Mouse (Mus musculus): ENCODE data around the gene Ctbs. TPM values are rescaled to one million over a fixed set of nuclear protein-coding genes. Genes with fewer than 3 reads are reported as not detected.
A peak's percentile ranks its signal among the peaks of the same experiment; 100 is the strongest.

Ctbs gene
- 5.7 and 6.4 TPM in 2 replicates for polyA plus RNA-seq (2015; fragmentation: Nextera tagmentation; extraction: Ambion mirVana)

GRCm38 (mm10) chr3:146449745-146450250 is at the start of gene Ctbs:
Ctbs (plus strand) TSS chr3:146449795.
- no peaks in the 10 kb centered on the region for H3K9me3 ChIP-seq
- peaks cover 20% of the 10 kb centered on the region for H3K4me1 ChIP-seq (replicated peaks)
- H3K4me3 ChIP-seq, result peak within 1 kb of the TSS; percentile 50
- peak within 1 kb of the TSS; percentile 74 for H3K27ac ChIP-seq (replicated peaks)
- H3K4me2 ChIP-seq, result peak within 1 kb of the TSS; percentile 70
- 49% methylated on average over 9 of the region's 9 CpGs for WGBS
- H3K27me3 ChIP-seq, result no peaks in the 10 kb centered on the region
- H3K9ac ChIP-seq, result peak within 1 kb of the TSS; percentile 73
- H3K36me3 ChIP-seq, result peaks cover 10% of the 10 kb centered on the region
- ATAC-seq (ENCODE audit: low read depth), result peak; percentile 54

GRCm38 (mm10) chr3:146403770-146404169 is 45.8 kb upstream of the Ctbs start:
- Histone ChIP-seq H3K4me1 (replicated peaks) (peaks cover 34% of the 10 kb centered on the region), H3K4me2 (peak overlapping the region; percentile 85), H3K9me3 (0 out of 2 replicates have a peak, but pooled peaks cover 6% of the 10 kb centered on the region), H3K27ac (replicated peaks) (no peak overlapping the region), H3K9ac (peak overlapping the region; percentile 92), H3K27me3 (no peaks in the 10 kb centered on the region), H3K4me3 (peak overlapping the region; percentile 95), H3K36me3 (no peaks in the 10 kb centered on the region)
- ATAC-seq (ENCODE audit: low read depth), result no peak
- 46% methylated on average over 3 of the region's 3 CpGs for WGBS

- Histone ChIP-seq H3K4me3 (peak within 1 kb of the TSS; percentile 95), H3K9me3 (0 out of 2 replicates have a peak, but pooled peaks cover 6% of the 10 kb centered on the region), H3K4me1 (replicated peaks) (peaks cover 34% of the 10 kb centered on the region), H3K27me3 (no peaks in the 10 kb centered on the region), H3K9ac (peak within 1 kb of the TSS; percentile 92), H3K36me3 (no peaks in the 10 kb centered on the region), H3K27ac (replicated peaks) (peak within 1 kb of the TSS; percentile 86), H3K4me2 (peak within 1 kb of the TSS; percentile 85)
- WGBS, result under 1% methylated on average over 100 of the region's 100 CpGs
- peak; percentile 99 for ATAC-seq (ENCODE audit: low read depth)
Observed at GRCm38 (mm10) chr3:146404311-146405201, 45.0 kb upstream of the Ctbs start, which contains the start of gene Ssx2ip. Ssx2ip (plus strand) TSS chr3:146404642.

GRCm38 (mm10) chr3:146405213-146406006 is 44.2 kb upstream of the Ctbs start:
- ATAC-seq (ENCODE audit: low read depth), result no peak
- no peaks in the 10 kb centered on the region for H3K27me3 ChIP-seq
- 0 out of 2 replicates have a peak, but pooled peaks cover 6% of the 10 kb centered on the region for H3K9me3 ChIP-seq
- H3K4me3 ChIP-seq, result peak overlapping the region; percentile 95
- H3K36me3 ChIP-seq, result no peaks in the 10 kb centered on the region
- H3K4me1 ChIP-seq (replicated peaks), result peaks cover 34% of the 10 kb centered on the region
- H3K4me2 ChIP-seq, result peak overlapping the region; percentile 85
- H3K27ac ChIP-seq (replicated peaks), result peak overlapping the region; percentile 86; the same call in 1 of the 2 replicates
- 39% methylated on average over 18 of the region's 18 CpGs for WGBS
- H3K9ac ChIP-seq, result peak overlapping the region; percentile 92

GRCm38 (mm10) chr3:146406007-146406341 is 43.6 kb upstream of the Ctbs start:
- peak overlapping the region; percentile 85 for H3K4me2 ChIP-seq
- H3K4me1 ChIP-seq (replicated peaks), result peaks cover 38% of the 10 kb centered on the region
- H3K27ac ChIP-seq (replicated peaks), result no peak overlapping the region
- H3K36me3 ChIP-seq, result no peaks in the 10 kb centered on the region
- 0 out of 2 replicates have a peak, but pooled peaks cover 6% of the 10 kb centered on the region for H3K9me3 ChIP-seq
- H3K27me3 ChIP-seq, result no peaks in the 10 kb centered on the region
- ATAC-seq (ENCODE audit: low read depth), result no peak
- peak overlapping the region; percentile 92 for H3K9ac ChIP-seq
- WGBS, result 66% methylated on average over 5 of the region's 5 CpGs
- peak overlapping the region; percentile 95 for H3K4me3 ChIP-seq

GRCm38 (mm10) chr3:146407086-146407721 is 42.4 kb upstream of the Ctbs start:
- 87% methylated on average over 16 of the region's 16 CpGs for WGBS
- no peak for ATAC-seq (ENCODE audit: low read depth)

GRCm38 (mm10) chr3:146410114-146410513 is 39.5 kb upstream of the Ctbs start:
- ATAC-seq (ENCODE audit: low read depth), result no peak
- Histone ChIP-seq H3K27ac (replicated peaks) (no peak overlapping the region), H3K36me3 (no peaks in the 10 kb centered on the region), H3K4me2 (no peak overlapping the region), H3K9me3 (no peaks in the 10 kb centered on the region), H3K27me3 (no peaks in the 10 kb centered on the region), H3K9ac (no peak overlapping the region), H3K4me1 (replicated peaks) (peaks cover 43% of the 10 kb centered on the region), H3K4me3 (no peak overlapping the region)
- WGBS, result 80% methylated on average over 7 of the region's 7 CpGs

More at GRCm38 (mm10) chr3:146407086-146407721, 42.4 kb upstream of the Ctbs start:
- Histone ChIP-seq H3K4me2 (no peak overlapping the region), H3K36me3 (no peaks in the 10 kb centered on the region), H3K4me1 (replicated peaks) (peaks cover 49% of the 10 kb centered on the region), H3K9ac (no peak overlapping the region), H3K4me3 (no peak overlapping the region), H3K27ac (replicated peaks) (no peak overlapping the region), H3K27me3 (no peaks in the 10 kb centered on the region), H3K9me3 (0 out of 2 replicates have a peak, but pooled peaks cover 6% of the 10 kb centered on the region)

- no peak for ATAC-seq (ENCODE audit: low read depth)
Observed at GRCm38 (mm10) chr3:146412008-146412407, 37.6 kb upstream of the Ctbs start.

GRCm38 (mm10) chr3:146412480-146412879 is 37.1 kb upstream of the Ctbs start:
- WGBS, result 94% methylated on average over 7 of the region's 7 CpGs
- Histone ChIP-seq H3K4me1 (replicated peaks) (peaks cover 19% of the 10 kb centered on the region), H3K36me3 (peaks cover 3% of the 10 kb centered on the region; the same call in 1 of the 2 replicates), H3K9me3 (no peaks in the 10 kb centered on the region), H3K27me3 (no peaks in the 10 kb centered on the region), H3K27ac (replicated peaks) (no peak overlapping the region), H3K9ac (no peak overlapping the region), H3K4me2 (no peak overlapping the region), H3K4me3 (no peak overlapping the region)
- no peak for ATAC-seq (ENCODE audit: low read depth)

More at GRCm38 (mm10) chr3:146412008-146412407, 37.6 kb upstream of the Ctbs start:
- no peak overlapping the region for H3K4me3 ChIP-seq
- H3K27me3 ChIP-seq, result no peaks in the 10 kb centered on the region
- H3K4me2 ChIP-seq, result no peak overlapping the region
- peaks cover 24% of the 10 kb centered on the region for H3K4me1 ChIP-seq (replicated peaks)
- no peak overlapping the region for H3K27ac ChIP-seq (replicated peaks)
- peaks cover under 1% of the 10 kb centered on the region; the same call in 1 of the 2 replicates for H3K36me3 ChIP-seq
- no peaks in the 10 kb centered on the region for H3K9me3 ChIP-seq
- WGBS, result 72% methylated on average over 2 of the region's 2 CpGs
- H3K9ac ChIP-seq, result no peak overlapping the region

GRCm38 (mm10) chr3:146413016-146413415 is 36.6 kb upstream of the Ctbs start:
- peaks cover 15% of the 10 kb centered on the region; the same call in 1 of the 2 replicates for H3K4me1 ChIP-seq (replicated peaks)
- H3K27ac ChIP-seq (replicated peaks), result no peak overlapping the region
- no peak overlapping the region for H3K4me2 ChIP-seq
- no peak overlapping the region for H3K4me3 ChIP-seq
- H3K9ac ChIP-seq, result no peak overlapping the region
- peaks cover 3% of the 10 kb centered on the region; the same call in 1 of the 2 replicates for H3K36me3 ChIP-seq
- WGBS, result 92% methylated on average over 13 of the region's 13 CpGs
- no peak for ATAC-seq (ENCODE audit: low read depth)
- H3K9me3 ChIP-seq, result no peaks in the 10 kb centered on the region
- H3K27me3 ChIP-seq, result no peaks in the 10 kb centered on the region

- H3K9me3 ChIP-seq, result no peaks in the 10 kb centered on the region
- ATAC-seq (ENCODE audit: low read depth), result no peak
- WGBS, result 95% methylated on average over 4 of the region's 4 CpGs
- no peak overlapping the region for H3K4me2 ChIP-seq
- no peaks in the 10 kb centered on the region for H3K27me3 ChIP-seq
- no peak overlapping the region for H3K9ac ChIP-seq
- peaks cover 12% of the 10 kb centered on the region for H3K36me3 ChIP-seq
- no peak overlapping the region for H3K27ac ChIP-seq (replicated peaks)
- no peak overlapping the region for H3K4me3 ChIP-seq
- peaks cover 15% of the 10 kb centered on the region; the same call in 1 of the 2 replicates for H3K4me1 ChIP-seq (replicated peaks)
Observed at GRCm38 (mm10) chr3:146413992-146414391, 35.6 kb upstream of the Ctbs start.

Measured in neural tube, embryonic 13.5 days (tissue).